Mouse (Mus musculus) CH12F3 (cell line): ENCODE data around the gene Itpkc.

Experiments
- in situ Hi-C: fragments of 300-500 bp; cut with MboI; formaldehyde crosslinking; loops from 2 replicates; pipeline ENCODE4 v1.14.3; 2020; ENCODE audit warnings: low sequenced_read_pairs

Itpkc gene

GRCm38 (mm10) chr7:27195681-27196611, 32.5 kb downstream of the Itpkc start, which contains the start of the genes BC024978 and Snrpa:
Gene BC024978, plus strand, starts transcription at chr7:27195781.
Gene Snrpa, minus strand, starts transcription at chr7:27196271.
- in situ Hi-C loops, result no loop called here

- in situ Hi-C loops, result no loop called here
Measured at GRCm38 (mm10) chr7:27193731-27194130, 34.7 kb downstream of the Itpkc start.

- in situ Hi-C loops, result no loop called here
Measured at GRCm38 (mm10) chr7:27192434-27192833, 36.0 kb downstream of the Itpkc start.

GRCm38 (mm10) chr7:27189271-27189931, 39.1 kb downstream of the Itpkc start:
- in situ Hi-C loops, result no loop called here

- in situ Hi-C loops, result no loop called here
Measured at GRCm38 (mm10) chr7:27185986-27186385, 42.5 kb downstream of the Itpkc start.

- in situ Hi-C loops, result no loop called here
Measured at GRCm38 (mm10) chr7:27184964-27185363, 43.5 kb downstream of the Itpkc start.

- in situ Hi-C loops, result no loop called here
Measured at GRCm38 (mm10) chr7:27182498-27182897, 46.0 kb downstream of the Itpkc start.

GRCm38 (mm10) chr7:27180837-27181695, 47.4 kb downstream of the Itpkc start, which contains the start of the genes Gm21983 and Mia:
Gene Gm21983, minus strand, starts transcription at chr7:27181086.
Gene Mia, minus strand, starts transcription at chr7:27181157.
- in situ Hi-C loops, result no loop called here

- in situ Hi-C loops, result no loop called here
Measured at GRCm38 (mm10) chr7:27180036-27180435, 48.4 kb downstream of the Itpkc start.

GRCm38 (mm10) chr7:27179217-27179918, 49.1 kb downstream of the Itpkc start:
- in situ Hi-C loops, result no loop called here

GRCm38 (mm10) chr7:27178324-27179216, 49.9 kb downstream of the Itpkc start, which contains the start of gene Rab4b:
Gene Rab4b, minus strand, starts transcription at chr7:27178896.
- in situ Hi-C loops, result no loop called here

- in situ Hi-C loops, result no loop called here
Measured at GRCm38 (mm10) chr7:27177942-27178323, 50.5 kb downstream of the Itpkc start.

GRCm38 (mm10) chr7:27174896-27175295, 53.6 kb downstream of the Itpkc start:
- in situ Hi-C loops, result no loop called here

GRCm38 (mm10) chr7:27174496-27174895, 54.0 kb downstream of the Itpkc start:
- in situ Hi-C loops, result no loop called here

- in situ Hi-C loops, result no loop called here
Measured at GRCm38 (mm10) chr7:27170981-27171380, 57.5 kb downstream of the Itpkc start.

GRCm38 (mm10) chr7:27168371-27168770, 60.1 kb downstream of the Itpkc start:
- in situ Hi-C loops, result no loop called here

GRCm38 (mm10) chr7:27167475-27168094, 60.9 kb downstream of the Itpkc start:
- in situ Hi-C loops, result no loop called here

GRCm38 (mm10) chr7:27166614-27167474, 61.6 kb downstream of the Itpkc start, which contains the start of gene Egln2:
Gene Egln2, minus strand, starts transcription at chr7:27166802.
- in situ Hi-C loops, result no loop called here
